In the genomic region with DNA sequence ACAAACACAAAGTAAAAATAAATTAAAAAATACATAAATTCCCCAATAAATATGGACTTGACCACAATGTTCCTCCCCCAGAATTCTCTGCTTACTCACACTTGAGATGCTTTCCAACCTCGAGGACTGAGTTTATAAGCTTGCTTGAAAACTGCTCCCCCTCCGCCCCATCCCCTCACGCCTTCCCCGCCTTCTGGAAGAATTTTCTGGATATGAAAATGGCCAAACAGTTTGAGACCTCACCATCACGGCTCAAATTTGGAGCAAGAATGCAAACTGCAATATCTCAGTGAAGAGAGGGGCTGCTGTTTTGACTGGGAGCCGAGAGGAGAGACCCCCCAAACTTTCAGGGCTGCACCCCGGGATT, we compare ENCODE assay signal across 7 mouse cellular contexts. TPM values are rescaled to one million over a fixed set of nuclear protein-coding genes. Genes with fewer than 3 reads are reported as not detected.
A peak's percentile ranks its signal among the peaks of the same experiment; 100 is the strongest.
DNase-seq lines count a peak whose midpoint lies in the region; ATAC-seq and TF ChIP-seq lines count a peak whose summit lies in the region.

No protein-coding gene starts in this region.

- peak overlapping the region; percentile 53 for H3K4me3 ChIP-seq in lung, postnatal 0 days (ENCODE audit: low read depth, low read length)
- peak overlapping the region; percentile 69 for H3K4me3 ChIP-seq in embryonic facial prominence, embryonic 13.5 days
- H3K4me3 ChIP-seq in intestine, embryonic 15.5 days (replicated peaks) = peak overlapping the region; percentile 60
- peak overlapping the region; percentile 46 for H3K4me3 ChIP-seq in neural tube, embryonic 14.5 days (ENCODE audit: low read depth, low read length)

- no peaks in the 10 kb centered on the region for H3K9me3 ChIP-seq in lung, postnatal 0 days (ENCODE audit: low read length)
- no peaks in the 10 kb centered on the region for H3K9me3 ChIP-seq in embryonic facial prominence, embryonic 13.5 days
- no peaks in the 10 kb centered on the region for H3K9me3 ChIP-seq in intestine, embryonic 15.5 days
- H3K9me3 ChIP-seq in neural tube, embryonic 14.5 days (ENCODE audit: control insufficient read depth, low read length) = no peaks in the 10 kb centered on the region

- WGBS in lung, postnatal 0 days = 2% methylated on average over 7 of the region's 7 CpGs
- 2% methylated on average over 7 of the region's 7 CpGs for WGBS in embryonic facial prominence, embryonic 13.5 days
- 3% methylated on average over 7 of the region's 7 CpGs for WGBS in intestine, embryonic 15.5 days
- WGBS in neural tube, embryonic 14.5 days = 2% methylated on average over 7 of the region's 7 CpGs

- H3K27ac ChIP-seq in lung, postnatal 0 days (ENCODE audit: low read length) = peak overlapping the region; percentile 78
- peak overlapping the region; percentile 90 for H3K27ac ChIP-seq in embryonic facial prominence, embryonic 13.5 days
- H3K27ac ChIP-seq in intestine, embryonic 15.5 days = peak overlapping the region; percentile 80
- peak overlapping the region; percentile 73 for H3K27ac ChIP-seq in neural tube, embryonic 14.5 days (ENCODE audit: low read depth, low read length)

- peak overlapping the region; percentile 50 for H3K9ac ChIP-seq in lung, postnatal 0 days (replicated peaks; ENCODE audit: low read depth)
- peak overlapping the region; percentile 75 for H3K9ac ChIP-seq in embryonic facial prominence, embryonic 13.5 days
- peak overlapping the region; percentile 57 for H3K9ac ChIP-seq in intestine, embryonic 15.5 days
- peak overlapping the region; percentile 52; the same call in 1 of the 2 replicates for H3K9ac ChIP-seq in neural tube, embryonic 14.5 days (replicated peaks; ENCODE audit: low read depth, low read length)

- ATAC-seq in lung, postnatal 0 days = no peak
- no peak for ATAC-seq in embryonic facial prominence, embryonic 13.5 days (ENCODE audit: insufficient number of reproducible peaks, insufficient read depth, low FRiP score, low TSS enrichment, low read depth)
- no peak for ATAC-seq in intestine, embryonic 15.5 days
- ATAC-seq in neural tube, embryonic 14.5 days (ENCODE audit: low read depth) = no peak

- H3K36me3 ChIP-seq in lung, postnatal 0 days (ENCODE audit: insufficient read depth, low read length) = no peaks in the 10 kb centered on the region
- no peaks in the 10 kb centered on the region for H3K36me3 ChIP-seq in embryonic facial prominence, embryonic 13.5 days
- H3K36me3 ChIP-seq in intestine, embryonic 15.5 days = no peaks in the 10 kb centered on the region
- H3K36me3 ChIP-seq in neural tube, embryonic 14.5 days (ENCODE audit: control insufficient read depth, insufficient read depth, low read length) = no peaks in the 10 kb centered on the region

- peak overlapping the region; percentile 77 for H3K4me2 ChIP-seq in lung, postnatal 0 days (replicated peaks; ENCODE audit: low read depth, low read length)
- H3K4me2 ChIP-seq in embryonic facial prominence, embryonic 13.5 days = peak overlapping the region; percentile 82
- peak overlapping the region; percentile 78 for H3K4me2 ChIP-seq in intestine, embryonic 15.5 days (replicated peaks)
- H3K4me2 ChIP-seq in neural tube, embryonic 14.5 days (ENCODE audit: low read depth, low read length) = peak overlapping the region; percentile 44

- H3K27me3 ChIP-seq in lung, postnatal 0 days (replicated peaks; ENCODE audit: insufficient read depth, low read length) = no peaks in the 10 kb centered on the region
- H3K27me3 ChIP-seq in embryonic facial prominence, embryonic 13.5 days = no peaks in the 10 kb centered on the region
- H3K27me3 ChIP-seq in intestine, embryonic 15.5 days (replicated peaks) = no peaks in the 10 kb centered on the region
- no peaks in the 10 kb centered on the region for H3K27me3 ChIP-seq in neural tube, embryonic 14.5 days (ENCODE audit: control insufficient read depth, insufficient read depth, low read length)

- TF ChIP-seq EP300 in lung, postnatal 0 days (IDR thresholded peaks at IDR 0.05) = no peak

- no peak for TF ChIP-seq CTCF in lung, postnatal 0 days (IDR thresholded peaks at IDR 0.05)

- peak; percentile 55 for DNase-seq in lung, postnatal 0 days (ENCODE audit: low spot score)
- no peak for DNase-seq in lung, adult 18-20 months
- no peak for DNase-seq in yolk sac, embryonic 10.5 days (ENCODE audit: low spot score)
- DNase-seq in gastrocnemius, postnatal 4 days (ENCODE audit: low spot score in 2 of 2) = no peak

- peaks cover 13% of the 10 kb centered on the region for H3K4me1 ChIP-seq in lung, postnatal 0 days (ENCODE audit: insufficient read depth, low read depth, low read length)
- H3K4me1 ChIP-seq in embryonic facial prominence, embryonic 13.5 days = peaks cover 13% of the 10 kb centered on the region
- peaks cover 8% of the 10 kb centered on the region for H3K4me1 ChIP-seq in intestine, embryonic 15.5 days (replicated peaks)
- H3K4me1 ChIP-seq in neural tube, embryonic 14.5 days (ENCODE audit: control insufficient read depth, insufficient read depth, low read length) = peaks cover 7% of the 10 kb centered on the region

RNA-seq across cellular contexts. Expression of gene Ubc, which starts 14.5 kb away (rescaled TPM):
- polyA plus RNA-seq in lung, postnatal 0 days (2015; fragmentation: Nextera tagmentation; extraction: Ambion mirVana) = 751 and 865 TPM in 2 replicates
- 979 and 1,012 TPM in 2 replicates for polyA plus RNA-seq in embryonic facial prominence, embryonic 13.5 days (2015; fragmentation: Nextera tagmentation; extraction: Ambion mirVana)
- 875 and 888 TPM in 2 replicates for polyA plus RNA-seq in intestine, embryonic 15.5 days (2015; fragmentation: Nextera tagmentation; extraction: Ambion mirVana)
- polyA plus RNA-seq in neural tube, embryonic 14.5 days (2014; fragmentation: Nextera tagmentation; extraction: Ambion mirVana) = 1,368 and 1,388 TPM in 2 replicates
- total RNA-seq in gastrocnemius, postnatal 4 days (2021) = 100 to 1,000 TPM; 650 to 744 TPM

RNA-seq across cellular contexts. Expression of gene Gm10382, which starts 15.4 kb away (rescaled TPM):
- polyA plus RNA-seq in lung, postnatal 0 days (2015; fragmentation: Nextera tagmentation; extraction: Ambion mirVana) = 0.63 and 0.77 TPM in 2 replicates
- 0.29 and 0.34 TPM in 2 replicates for polyA plus RNA-seq in embryonic facial prominence, embryonic 13.5 days (2015; fragmentation: Nextera tagmentation; extraction: Ambion mirVana)
- 0.23 and 0.40 TPM in 2 replicates for polyA plus RNA-seq in intestine, embryonic 15.5 days (2015; fragmentation: Nextera tagmentation; extraction: Ambion mirVana)
- polyA plus RNA-seq in neural tube, embryonic 14.5 days (2014; fragmentation: Nextera tagmentation; extraction: Ambion mirVana) = 0.28 and 0.50 TPM in 2 replicates
- total RNA-seq in gastrocnemius, postnatal 4 days (2021) = not detected

RNA-seq across cellular contexts. Expression of gene Dhx37, which starts 29.4 kb away (rescaled TPM):
- polyA plus RNA-seq in lung, postnatal 0 days (2015; fragmentation: Nextera tagmentation; extraction: Ambion mirVana) = 4.3 and 5.9 TPM in 2 replicates
- polyA plus RNA-seq in embryonic facial prominence, embryonic 13.5 days (2015; fragmentation: Nextera tagmentation; extraction: Ambion mirVana) = 13.9 and 14.7 TPM in 2 replicates
- 10.7 and 11.3 TPM in 2 replicates for polyA plus RNA-seq in intestine, embryonic 15.5 days (2015; fragmentation: Nextera tagmentation; extraction: Ambion mirVana)
- polyA plus RNA-seq in neural tube, embryonic 14.5 days (2014; fragmentation: Nextera tagmentation; extraction: Ambion mirVana) = 8.5 and 8.6 TPM in 2 replicates
- 1 to 10 TPM; 6.8 to 7.8 TPM for total RNA-seq in gastrocnemius, postnatal 4 days (2021)

RNA-seq across cellular contexts. Expression of gene Bri3bp, which starts 36.8 kb away (rescaled TPM):
- polyA plus RNA-seq in lung, postnatal 0 days (2015; fragmentation: Nextera tagmentation; extraction: Ambion mirVana) = 12.8 and 13.3 TPM in 2 replicates
- 33.5 and 36.1 TPM in 2 replicates for polyA plus RNA-seq in embryonic facial prominence, embryonic 13.5 days (2015; fragmentation: Nextera tagmentation; extraction: Ambion mirVana)
- 59.6 and 60.4 TPM in 2 replicates for polyA plus RNA-seq in intestine, embryonic 15.5 days (2015; fragmentation: Nextera tagmentation; extraction: Ambion mirVana)
- polyA plus RNA-seq in neural tube, embryonic 14.5 days (2014; fragmentation: Nextera tagmentation; extraction: Ambion mirVana) = 34.5 and 40.5 TPM in 2 replicates
- total RNA-seq in gastrocnemius, postnatal 4 days (2021) = 10 to 100 TPM; 10.4 to 12.0 TPM
